Mouse (Mus musculus) left cerebral cortex, postnatal 25 days (tissue): Measurements from ENCODE around the gene Gcnt1. TPM values are rescaled to one million over a fixed set of nuclear protein-coding genes. Genes with fewer than 3 reads are reported as not detected.

Experiments
- DNase-seq, 2 experiments: peaks; one replicate each; pipeline ENCODE4 v3.0.0; 2022; ENCODE audit warnings: low spot score in 2 of 2, mixed read lengths in 1 of 2
- intact Hi-C: fragments of 180-260 bp; cut with DNase I; formaldehyde crosslinking; loops from one replicate; pipeline ENCODE4 v1.15.1; 2025
- total RNA-seq, 2 experiments: library from RNA; stranded (reverse); gene quantifications; 2 replicates each; pipeline ENCODE4 v1.2.3; 2021

The Gcnt1 gene
- total RNA-seq, 2 experiments from 2014 or later, result 2.0 to 2.3 TPM

GRCm38 (mm10) chr19:17336646-17337045, 36.0 kb downstream of the Gcnt1 start:
- intact Hi-C loops, result no loop called here

GRCm38 (mm10) chr19:17334644-17335333, 37.9 kb downstream of the Gcnt1 start:
- DNase-seq, result no peak
- intact Hi-C loops, result no loop called here

More at GRCm38 (mm10) chr19:17336646-17337045, 36.0 kb downstream of the Gcnt1 start:
- no peak for DNase-seq

GRCm38 (mm10) chr19:17333043-17333442, 39.6 kb downstream of the Gcnt1 start:
- no peak for DNase-seq

GRCm38 (mm10) chr19:17328916-17329315, 43.7 kb downstream of the Gcnt1 start:
- DNase-seq, result no peak
- intact Hi-C loops, result no loop called here

More at GRCm38 (mm10) chr19:17333043-17333442, 39.6 kb downstream of the Gcnt1 start:
- intact Hi-C loops, result no loop called here

- intact Hi-C loops, result no loop called here
- DNase-seq, result no peak
Observed at GRCm38 (mm10) chr19:17327881-17328404, 44.7 kb downstream of the Gcnt1 start.

GRCm38 (mm10) chr19:17323689-17324241, 48.9 kb downstream of the Gcnt1 start:
- intact Hi-C loops, result no loop called here
- DNase-seq, result no peak

GRCm38 (mm10) chr19:17323006-17323688, 49.5 kb downstream of the Gcnt1 start:
- intact Hi-C loops, result no loop called here

GRCm38 (mm10) chr19:17319770-17320169, 52.9 kb downstream of the Gcnt1 start:
- intact Hi-C loops, result no loop called here
- no peak for DNase-seq

More at GRCm38 (mm10) chr19:17323006-17323688, 49.5 kb downstream of the Gcnt1 start:
- no peak for DNase-seq

GRCm38 (mm10) chr19:17318733-17319132, 53.9 kb downstream of the Gcnt1 start:
- DNase-seq, result no peak
- intact Hi-C loops, result no loop called here

GRCm38 (mm10) chr19:17316311-17317003, 56.2 kb downstream of the Gcnt1 start:
- no peak for DNase-seq
- intact Hi-C loops, result no loop called here

GRCm38 (mm10) chr19:17314451-17314850, 58.2 kb downstream of the Gcnt1 start:
- DNase-seq, result no peak
- intact Hi-C loops, result no loop called here

- no peak for DNase-seq
- intact Hi-C loops, result no loop called here
Observed at GRCm38 (mm10) chr19:17313766-17314165, 58.9 kb downstream of the Gcnt1 start.

GRCm38 (mm10) chr19:17312671-17313180, 59.9 kb downstream of the Gcnt1 start:
- DNase-seq, result no peak
- intact Hi-C loops, result no loop called here

- no peak for DNase-seq
- intact Hi-C loops, result no loop called here
Observed at GRCm38 (mm10) chr19:17311501-17311900, 61.1 kb downstream of the Gcnt1 start.

- DNase-seq, result no peak
- intact Hi-C loops, result no loop called here
Observed at GRCm38 (mm10) chr19:17311031-17311430, 61.6 kb downstream of the Gcnt1 start.

- no peak for DNase-seq
- intact Hi-C loops, result no loop called here
Observed at GRCm38 (mm10) chr19:17296081-17296480, 76.6 kb downstream of the Gcnt1 start.

GRCm38 (mm10) chr19:17295211-17295766, 77.4 kb downstream of the Gcnt1 start:
- DNase-seq, result no peak
- intact Hi-C loops, result no loop called here

- no peak for DNase-seq
- intact Hi-C loops, result no loop called here
Observed at GRCm38 (mm10) chr19:17294136-17294535, 78.5 kb downstream of the Gcnt1 start.

- intact Hi-C loops, result no loop called here
- no peak for DNase-seq
Observed at GRCm38 (mm10) chr19:17289526-17289925, 83.1 kb downstream of the Gcnt1 start.
